Mouse (Mus musculus) ES-E14 (cell line): ENCODE results near the gene Cenph. TPM values are rescaled to one million over a fixed set of nuclear protein-coding genes. Genes with fewer than 3 reads are reported as not detected.
A peak's percentile ranks its signal among the peaks of the same experiment; 100 is the strongest.
"Not testable (repeated sequence)": the region's sequence is repeated elsewhere in the genome, so short reads cannot be mapped to it uniquely, and the experiment has no call there.

Experiments
- DNase-seq: peaks from one replicate; pipeline ENCODE4 v3.0.0-alpha.2; 2013; ENCODE audit warnings: low read depth, low spot score
- H3K27ac ChIP-seq: 2 replicates; pipeline ENCODE4 v1.5.1; 2012; ENCODE audit warnings: low read depth, mild to moderate bottlenecking, low read length, moderate library complexity, mixed read lengths; ENCODE audit not compliant: poor library complexity, insufficient read depth, severe bottlenecking
- H3K36me3 ChIP-seq: 2 replicates; pipeline ENCODE4 v1.6.1; 2012; ENCODE audit warnings: mild to moderate bottlenecking, low read length, moderate library complexity, mixed read lengths; ENCODE audit not compliant: control insufficient read depth, poor library complexity, insufficient read depth, severe bottlenecking
- H3K4me1 ChIP-seq, 2 experiments: fragments of 150-350 bp in 1 of 2; sonication (generic) in 1 of 2; 2 replicates each; pipeline ENCODE4 v1.6.1; 2012; ENCODE audit warnings: low read length in 2 of 2, mild to moderate bottlenecking in 1 of 2, mixed read lengths in 1 of 2; ENCODE audit not compliant: control insufficient read depth in 2 of 2, insufficient read depth in 2 of 2, poor library complexity in 1 of 2
- H3K4me3 ChIP-seq, 2 experiments: fragments of 150-350 bp in 1 of 2; sonication (generic) in 1 of 2; 2 replicates each; pipeline ENCODE4 v1.5.1; 2012; ENCODE audit warnings: low read length in 2 of 2, low read depth in 1 of 2, mild to moderate bottlenecking in 1 of 2, mixed read lengths in 1 of 2; ENCODE audit not compliant: insufficient read depth in 1 of 2, poor library complexity in 1 of 2, severe bottlenecking in 1 of 2
- H3K9ac ChIP-seq: 2 replicates; pipeline ENCODE4 v1.6.1; 2012; ENCODE audit warnings: low read depth, mild to moderate bottlenecking, low read length, mixed read lengths; ENCODE audit not compliant: poor library complexity, insufficient read depth, severe bottlenecking
- H3K9me3 ChIP-seq: fragments of 150-350 bp; sonication (generic); 2 replicates; pipeline ENCODE4 v1.6.1; 2012; ENCODE audit warnings: low read depth, mild to moderate bottlenecking, low read length; ENCODE audit not compliant: control insufficient read depth, insufficient read depth
- CHD2 ChIP-seq: IDR thresholded peaks from 2 replicates; pipeline ENCODE4 v1.6.1; 2014; ENCODE audit warnings: mild to moderate bottlenecking, low read depth, low read length, inconsistent platforms
- HCFC1 ChIP-seq: IDR thresholded peaks from 2 replicates; pipeline ENCODE4 v1.6.1; 2012; ENCODE audit warnings: low read length, inconsistent platforms, borderline replicate concordance; ENCODE audit not compliant: insufficient read depth
- MAFK ChIP-seq: IDR thresholded peaks from 2 replicates; pipeline ENCODE4 v1.6.1; 2014; ENCODE audit warnings: mild to moderate bottlenecking, low read depth, low read length, inconsistent platforms; ENCODE audit not compliant: insufficient read depth
- ZC3H11A ChIP-seq: IDR thresholded peaks from 2 replicates; pipeline ENCODE4 v1.6.1; 2012; ENCODE audit warnings: low read depth, mild to moderate bottlenecking, inconsistent platforms, low read length, borderline replicate concordance
- ZNF384 ChIP-seq: IDR thresholded peaks from 2 replicates; pipeline ENCODE4 v1.6.1; 2012; ENCODE audit warnings: low read depth, low read length, inconsistent platforms
- in situ Hi-C, 2 experiments: fragments of 600-800 bp; cut with MboI; formaldehyde crosslinking; loops; one replicate each; pipeline ENCODE4 v1.15.1; 2025; ENCODE audit warnings: low sequenced_read_pairs in 2 of 2, inconsistent platforms in 1 of 2; ENCODE audit not compliant: unreplicated experiment in 2 of 2
- total RNA-seq: library from RNA; depleted of rRNA; stranded (reverse); fragments of 300-350 nt; gene quantifications from 2 replicates; pipeline ENCODE4 v1.2.3, GENCODE M21; 2012

The Cenph gene
- total RNA-seq, 1 experiment: 39.9 TPM

GRCm38 (mm10) chr13:100730861-100731176 is 44.9 kb downstream of the Cenph start, which contains the start of gene Cdk7:
TSS of gene Cdk7 (minus strand) at chr13:100730939.
- Histone ChIP-seq H3K9me3 (no peaks in the 10 kb centered on the region), H3K9ac (peak within 1 kb of the TSS; percentile 83), H3K36me3 (peaks cover 7% of the 10 kb centered on the region), H3K4me1 (peaks cover 2 to 3% of the 10 kb centered on the region in 2 experiments), H3K27ac (peak within 1 kb of the TSS; percentile 33), H3K4me3 (peak within 1 kb of the TSS; percentile 73 to 86)
- peak; percentile 94 for DNase-seq
- in situ Hi-C loops: no loop called here
- peak; percentile 44; the same call in 1 of the 2 replicates for TF ChIP-seq CHD2
- TF ChIP-seq MAFK: no peak
- 0 out of 2 replicates have a peak, but pooled peaks have one; percentile 6 for TF ChIP-seq ZNF384
- peak; percentile 76 for TF ChIP-seq HCFC1
- no peak for TF ChIP-seq ZC3H11A

GRCm38 (mm10) chr13:100730153-100730860 is 45.4 kb downstream of the Cenph start:
- in situ Hi-C loops: no loop called here
- peak; percentile 25 for DNase-seq

DNA sequence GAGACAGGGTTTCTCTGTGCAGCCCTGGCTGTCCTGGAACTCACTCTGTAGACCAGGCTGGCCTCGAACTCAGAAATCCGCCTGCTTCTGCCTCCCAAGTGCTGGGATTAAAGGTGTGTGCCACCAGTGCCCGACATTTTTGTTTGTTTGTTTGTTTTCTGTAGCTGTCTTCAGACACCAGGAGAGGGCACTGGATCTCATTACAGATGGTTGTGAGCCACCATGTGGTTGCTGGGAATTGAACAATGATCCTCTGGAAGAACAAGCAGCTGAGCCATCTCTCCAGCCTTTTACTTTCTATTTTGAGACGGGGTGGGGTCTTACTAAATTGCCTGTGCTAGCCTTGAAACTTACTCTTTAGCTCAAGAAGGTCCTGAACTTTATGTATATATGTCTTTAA is 47.2 kb downstream of the Cenph start:
- in situ Hi-C loops, H3K9me3 ChIP-seq, H3K36me3 ChIP-seq, H3K9ac ChIP-seq, DNase-seq, H3K4me3 ChIP-seq, H3K27ac ChIP-seq: not testable (repeated sequence)
- H3K4me1 ChIP-seq: peaks cover 5 to 12% of the 10 kb centered on the region in 2 experiments

More at GRCm38 (mm10) chr13:100730153-100730860, 45.4 kb downstream of the Cenph start:
- H3K27ac ChIP-seq: peak overlapping the region; percentile 33
- H3K4me3 ChIP-seq: peak overlapping the region; percentile 73 to 86
- TF ChIP-seq MAFK: no peak
- TF ChIP-seq ZNF384: no peak
- H3K9ac ChIP-seq: peak overlapping the region; percentile 83
- no peaks in the 10 kb centered on the region for H3K9me3 ChIP-seq
- peaks cover 2 to 7% of the 10 kb centered on the region in 2 experiments for H3K4me1 ChIP-seq
- H3K36me3 ChIP-seq: peaks cover 7% of the 10 kb centered on the region

GRCm38 (mm10) chr13:100728086-100728485 is 47.6 kb downstream of the Cenph start:
- Histone ChIP-seq H3K27ac (no peak overlapping the region; the same call in 1 of the 2 replicates), H3K9ac (no peak overlapping the region; the same call in 1 of the 2 replicates), H3K4me3 (no peak overlapping the region), H3K9me3 (no peaks in the 10 kb centered on the region), H3K36me3 (peaks cover 5% of the 10 kb centered on the region), H3K4me1 (peaks cover 5 to 12% of the 10 kb centered on the region in 2 experiments)
- no peak for DNase-seq
- TF ChIP-seq MAFK (no peak), HCFC1 (no peak), ZNF384 (no peak), CHD2 (no peak), ZC3H11A (no peak)
- in situ Hi-C loops: no loop called here

- H3K4me1 ChIP-seq: peaks cover 5 to 16% of the 10 kb centered on the region in 2 experiments
- no peaks in the 10 kb centered on the region for H3K9me3 ChIP-seq
- TF ChIP-seq ZC3H11A: no peak
- TF ChIP-seq ZNF384: no peak
- no peak for TF ChIP-seq MAFK
- peak overlapping the region; percentile 44; the same call in 1 of the 2 replicates for H3K27ac ChIP-seq
- H3K9ac ChIP-seq: peak overlapping the region; percentile 20; the same call in 1 of the 2 replicates
- no peak for DNase-seq
- H3K36me3 ChIP-seq: peaks cover 6% of the 10 kb centered on the region
- H3K4me3 ChIP-seq: peak overlapping the region; percentile 10 to 15; a peak in 2 of 4 replicates
- in situ Hi-C loops: no loop called here
Observed at GRCm38 (mm10) chr13:100725194-100725593, 50.5 kb downstream of the Cenph start.
